Mouse (Mus musculus): ENCODE results near the gene Rab29. TPM values are rescaled to one million over a fixed set of nuclear protein-coding genes. Genes with fewer than 3 reads are reported as not detected.
A peak's percentile ranks its signal among the peaks of the same experiment; 100 is the strongest.

Rab29 gene
- total RNA-seq, 1 experiment, result 9.7 TPM

- no peaks in the 10 kb centered on the region for H3K36me3 ChIP-seq (ENCODE audit: control insufficient read depth, insufficient read depth, low read length, poor library complexity, severe bottlenecking)
- no peak overlapping the region for H3K27ac ChIP-seq (ENCODE audit: insufficient read depth, low read depth, low read length, poor library complexity, severe bottlenecking)
- no peak overlapping the region for H3K4me3 ChIP-seq (ENCODE audit: insufficient read depth in 1 of 2, low read depth in 1 of 2, low read length in 2 of 2, poor library complexity in 1 of 2, severe bottlenecking in 1 of 2)
- DNase-seq (ENCODE audit: low read depth, low spot score), result no peak
- in situ Hi-C loops (cut with MboI; ENCODE audit: low sequenced_read_pairs in 2 of 2, unreplicated experiment in 2 of 2), result no loop called here
- no peaks in the 10 kb centered on the region for H3K9me3 ChIP-seq (ENCODE audit: control insufficient read depth, insufficient read depth, low read depth, low read length)
- peaks cover 5% of the 10 kb centered on the region in 2 experiments; a peak in 3 of 4 replicates for H3K4me1 ChIP-seq (ENCODE audit: control insufficient read depth in 2 of 2, insufficient read depth in 2 of 2, low read length in 2 of 2, poor library complexity in 1 of 2)
- TF ChIP-seq ZC3H11A (IDR thresholded peaks at IDR 0.05; ENCODE audit: borderline replicate concordance, low read depth, low read length) (no peak), MAFK (IDR thresholded peaks at IDR 0.05; ENCODE audit: insufficient read depth, low read depth, low read length) (no peak), HCFC1 (IDR thresholded peaks at IDR 0.05; ENCODE audit: borderline replicate concordance, insufficient read depth, low read length) (no peak), CHD2 (IDR thresholded peaks at IDR 0.05; ENCODE audit: low read depth, low read length) (no peak), ZNF384 (IDR thresholded peaks at IDR 0.05; ENCODE audit: low read depth, low read length) (no peak)
- H3K9ac ChIP-seq (ENCODE audit: insufficient read depth, low read depth, low read length, poor library complexity, severe bottlenecking), result no peak overlapping the region
These were observed 44.0 kb upstream of the Rab29 start for GRCm38 (mm10) chr1:131822856-131823492.

- Histone ChIP-seq H3K4me1 (ENCODE audit: control insufficient read depth in 2 of 2, insufficient read depth in 2 of 2, low read length in 2 of 2, poor library complexity in 1 of 2) (peaks cover 5% of the 10 kb centered on the region in 2 experiments; a peak in 3 of 4 replicates), H3K27ac (ENCODE audit: insufficient read depth, low read depth, low read length, poor library complexity, severe bottlenecking) (no peak overlapping the region), H3K4me3 (ENCODE audit: insufficient read depth in 1 of 2, low read depth in 1 of 2, low read length in 2 of 2, poor library complexity in 1 of 2, severe bottlenecking in 1 of 2) (no peak overlapping the region), H3K9ac (ENCODE audit: insufficient read depth, low read depth, low read length, poor library complexity, severe bottlenecking) (no peak overlapping the region), H3K36me3 (ENCODE audit: control insufficient read depth, insufficient read depth, low read length, poor library complexity, severe bottlenecking) (no peaks in the 10 kb centered on the region), H3K9me3 (ENCODE audit: control insufficient read depth, insufficient read depth, low read depth, low read length) (no peaks in the 10 kb centered on the region)
- in situ Hi-C loops (cut with MboI; ENCODE audit: low sequenced_read_pairs in 2 of 2, unreplicated experiment in 2 of 2), result no loop called here
- no peak for DNase-seq (ENCODE audit: low read depth, low spot score)
- TF ChIP-seq ZC3H11A (IDR thresholded peaks at IDR 0.05; ENCODE audit: borderline replicate concordance, low read depth, low read length) (no peak), MAFK (IDR thresholded peaks at IDR 0.05; ENCODE audit: insufficient read depth, low read depth, low read length) (no peak), HCFC1 (IDR thresholded peaks at IDR 0.05; ENCODE audit: borderline replicate concordance, insufficient read depth, low read length) (no peak), ZNF384 (IDR thresholded peaks at IDR 0.05; ENCODE audit: low read depth, low read length) (no peak), CHD2 (IDR thresholded peaks at IDR 0.05; ENCODE audit: low read depth, low read length) (no peak)
These were observed 43.5 kb upstream of the Rab29 start for GRCm38 (mm10) chr1:131823563-131823962.

GRCm38 (mm10) chr1:131824528-131825181 is 42.4 kb upstream of the Rab29 start:
- H3K36me3 ChIP-seq (ENCODE audit: control insufficient read depth, insufficient read depth, low read length, poor library complexity, severe bottlenecking), result no peaks in the 10 kb centered on the region
- no peak overlapping the region for H3K4me3 ChIP-seq (ENCODE audit: insufficient read depth in 1 of 2, low read depth in 1 of 2, low read length in 2 of 2, poor library complexity in 1 of 2, severe bottlenecking in 1 of 2)
- no peaks in the 10 kb centered on the region for H3K9me3 ChIP-seq (ENCODE audit: control insufficient read depth, insufficient read depth, low read depth, low read length)
- H3K27ac ChIP-seq (ENCODE audit: insufficient read depth, low read depth, low read length, poor library complexity, severe bottlenecking), result no peak overlapping the region
- TF ChIP-seq ZC3H11A (IDR thresholded peaks at IDR 0.05; ENCODE audit: borderline replicate concordance, low read depth, low read length) (no peak), ZNF384 (IDR thresholded peaks at IDR 0.05; ENCODE audit: low read depth, low read length) (no peak), HCFC1 (IDR thresholded peaks at IDR 0.05; ENCODE audit: borderline replicate concordance, insufficient read depth, low read length) (no peak), MAFK (IDR thresholded peaks at IDR 0.05; ENCODE audit: insufficient read depth, low read depth, low read length) (no peak), CHD2 (IDR thresholded peaks at IDR 0.05; ENCODE audit: low read depth, low read length) (no peak)
- in situ Hi-C loops (cut with MboI; ENCODE audit: low sequenced_read_pairs in 2 of 2, unreplicated experiment in 2 of 2), result no loop called here
- H3K4me1 ChIP-seq (ENCODE audit: control insufficient read depth in 2 of 2, insufficient read depth in 2 of 2, low read length in 2 of 2, poor library complexity in 1 of 2), result peaks cover 5 to 10% of the 10 kb centered on the region in 2 experiments
- no peak for DNase-seq (ENCODE audit: low read depth, low spot score)
- no peak overlapping the region for H3K9ac ChIP-seq (ENCODE audit: insufficient read depth, low read depth, low read length, poor library complexity, severe bottlenecking)

GRCm38 (mm10) chr1:131827207-131827786 is 39.7 kb upstream of the Rab29 start, which contains the start of gene Slc41a1:
Gene Slc41a1, plus strand, starts transcription at chr1:131827493.
- no peak for DNase-seq (ENCODE audit: low read depth, low spot score)

More at GRCm38 (mm10) chr1:131827207-131827786, 39.7 kb upstream of the Rab29 start, which contains the start of gene Slc41a1:
- Histone ChIP-seq H3K4me1 (ENCODE audit: control insufficient read depth in 2 of 2, insufficient read depth in 2 of 2, low read length in 2 of 2, poor library complexity in 1 of 2) (peaks cover 7 to 8% of the 10 kb centered on the region in 2 experiments), H3K27ac (ENCODE audit: insufficient read depth, low read depth, low read length, poor library complexity, severe bottlenecking) (peak within 1 kb of the TSS; percentile 41; the same call in 1 of the 2 replicates), H3K9ac (ENCODE audit: insufficient read depth, low read depth, low read length, poor library complexity, severe bottlenecking) (peak within 1 kb of the TSS; percentile 93), H3K36me3 (ENCODE audit: control insufficient read depth, insufficient read depth, low read length, poor library complexity, severe bottlenecking) (peaks cover 13% of the 10 kb centered on the region; the same call in 1 of the 2 replicates), H3K4me3 (ENCODE audit: insufficient read depth in 1 of 2, low read depth in 1 of 2, low read length in 2 of 2, poor library complexity in 1 of 2, severe bottlenecking in 1 of 2) (peak within 1 kb of the TSS; percentile 91 to 94), H3K9me3 (ENCODE audit: control insufficient read depth, insufficient read depth, low read depth, low read length) (no peaks in the 10 kb centered on the region)
- TF ChIP-seq ZC3H11A (IDR thresholded peaks at IDR 0.05; ENCODE audit: borderline replicate concordance, low read depth, low read length) (no peak), ZNF384 (IDR thresholded peaks at IDR 0.05; ENCODE audit: low read depth, low read length) (no peak), HCFC1 (IDR thresholded peaks at IDR 0.05; ENCODE audit: borderline replicate concordance, insufficient read depth, low read length) (no peak), MAFK (IDR thresholded peaks at IDR 0.05; ENCODE audit: insufficient read depth, low read depth, low read length) (no peak), CHD2 (IDR thresholded peaks at IDR 0.05; ENCODE audit: low read depth, low read length) (no peak)
- in situ Hi-C loops (cut with MboI; ENCODE audit: low sequenced_read_pairs in 2 of 2, unreplicated experiment in 2 of 2), result no loop called here

Data from ES-E14 (cell line).